Mouse (Mus musculus) hindbrain, embryonic 10.5 days (tissue): ENCODE data around the gene Map4k1. TPM values are rescaled to one million over a fixed set of nuclear protein-coding genes. Genes with fewer than 3 reads are reported as not detected.
A peak's percentile ranks its signal among the peaks of the same experiment; 100 is the strongest.
"Not testable (repeated sequence)": the region's sequence is repeated elsewhere in the genome, so short reads cannot be mapped to it uniquely, and the experiment has no call there.

Experiments
- DNase-seq: peaks from one replicate; pipeline ENCODE4 v3.0.0-alpha.2; 2017; ENCODE audit warnings: low spot score
- H3K27ac ChIP-seq: fragments of 300-500 bp; sonication (generic); 2 replicates; pipeline ENCODE4 v1.5.1; 2016; ENCODE audit warnings: mild to moderate bottlenecking, moderate library complexity
- H3K27me3 ChIP-seq: fragments of 300-500 bp; sonication (generic); 2 replicates; pipeline ENCODE4 v1.6.1; 2016; ENCODE audit warnings: mild to moderate bottlenecking; ENCODE audit not compliant: poor library complexity, insufficient read depth, severe bottlenecking
- H3K36me3 ChIP-seq: fragments of 300-500 bp; sonication (generic); 2 replicates; pipeline ENCODE4 v1.6.1; 2016; ENCODE audit warnings: mild to moderate bottlenecking, moderate library complexity
- H3K4me1 ChIP-seq: fragments of 300-500 bp; sonication (generic); replicated peaks from 2 replicates; pipeline ENCODE4 v1.6.1; 2016; ENCODE audit warnings: mild to moderate bottlenecking
- H3K4me3 ChIP-seq: fragments of 300-500 bp; sonication (generic); 2 replicates; pipeline ENCODE4 v1.5.1; 2016; ENCODE audit warnings: mild to moderate bottlenecking, moderate library complexity
- H3K9me3 ChIP-seq: fragments of 300-500 bp; sonication (generic); 2 replicates; pipeline ENCODE4 v1.6.1; 2016; ENCODE audit warnings: mild to moderate bottlenecking, moderate library complexity
- WGBS: fragments of 180-500 bp; shearing (Covaris S2); methylation state at CpG from one replicate; pipeline ENCODE4 v1.1.7; 2016; 5-methylcytosine and 5-hydroxymethylcytosine counted together
- polyA plus RNA-seq: library from polyadenylated mRNA; unstranded; fragments of >200 nt; fragmentation: Nextera tagmentation; extraction: Ambion mirVana; gene quantifications from 2 replicates; pipeline ENCODE4 v1.2.1, GENCODE M21; 2016

The Map4k1 gene
- polyA plus RNA-seq, 1 experiment from 2014 or later = 8.8 TPM

- H3K27ac ChIP-seq = no peak overlapping the region
- WGBS = 55% methylated on average over 1 of the region's 1 CpGs
- H3K4me1 ChIP-seq = peaks cover 82% of the 10 kb centered on the region
- no peak for DNase-seq
- peaks cover 16% of the 10 kb centered on the region for H3K36me3 ChIP-seq
- H3K9me3 ChIP-seq = no peaks in the 10 kb centered on the region
- peak overlapping the region; percentile 94; the same call in 1 of the 2 replicates for H3K4me3 ChIP-seq
- H3K27me3 ChIP-seq = no peaks in the 10 kb centered on the region
These were observed 23.1 kb upstream of the Map4k1 start for GRCm38 (mm10) chr7:28958770-28959169.

- peaks cover 74% of the 10 kb centered on the region for H3K4me1 ChIP-seq
- 59% methylated on average over 6 of the region's 6 CpGs for WGBS
- no peaks in the 10 kb centered on the region for H3K9me3 ChIP-seq
- peak overlapping the region; percentile 95 for H3K27ac ChIP-seq
- no peak for DNase-seq
- peaks cover 15% of the 10 kb centered on the region for H3K36me3 ChIP-seq
- peak overlapping the region; percentile 94 for H3K4me3 ChIP-seq
- no peaks in the 10 kb centered on the region for H3K27me3 ChIP-seq
These were observed 22.3 kb upstream of the Map4k1 start for GRCm38 (mm10) chr7:28959505-28960045.

DNA sequence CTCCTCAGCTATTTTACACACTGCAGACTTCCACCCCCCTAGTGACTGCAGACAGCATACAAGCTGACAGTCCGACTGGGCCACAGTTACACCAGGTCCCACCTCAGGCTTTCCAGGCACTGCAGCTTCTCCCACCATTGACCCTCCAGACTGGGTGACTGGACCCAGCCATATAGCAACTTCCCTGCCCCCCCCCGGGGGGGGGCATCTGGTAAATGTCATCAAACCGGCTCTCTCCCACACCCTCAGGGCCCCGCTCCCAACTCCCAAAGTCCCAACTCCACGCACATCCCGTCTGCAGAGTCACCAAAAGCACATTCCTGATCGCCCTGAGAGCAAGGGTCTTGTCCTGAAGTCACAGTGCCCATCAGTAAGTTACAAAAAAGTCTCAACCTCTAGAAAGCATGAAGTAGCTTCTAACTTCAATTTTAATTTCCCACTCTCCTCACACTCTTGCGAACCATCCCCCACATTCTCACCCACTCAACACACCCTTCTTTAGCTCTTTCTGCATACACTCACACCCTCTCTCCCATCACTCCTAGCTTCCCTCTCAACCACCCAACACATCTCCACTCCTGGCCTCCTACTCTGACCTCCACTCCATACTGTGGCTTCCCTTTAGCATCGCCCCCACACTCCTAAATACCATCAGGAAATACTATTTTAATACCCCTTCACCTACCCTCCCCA lies 21.4 kb upstream of the Map4k1 start:
- no peaks in the 10 kb centered on the region for H3K9me3 ChIP-seq

GRCm38 (mm10) chr7:28961584-28961926 lies 20.3 kb upstream of the Map4k1 start:
- Histone ChIP-seq H3K4me1 (peaks cover 60% of the 10 kb centered on the region), H3K27ac (peak overlapping the region; percentile 95), H3K9me3 (no peaks in the 10 kb centered on the region), H3K4me3 (peak overlapping the region; percentile 94), H3K36me3 (peaks cover 4% of the 10 kb centered on the region; the same call in 1 of the 2 replicates), H3K27me3 (no peaks in the 10 kb centered on the region)
- no peak for DNase-seq
- WGBS = 0% methylated on average over 7 of the region's 7 CpGs

More for the DNA sequence above, 21.4 kb upstream of the Map4k1 start:
- 35% methylated on average over 9 of the region's 9 CpGs for WGBS
- peak overlapping the region; percentile 94 for H3K4me3 ChIP-seq
- peak overlapping the region; percentile 95 for H3K27ac ChIP-seq
- H3K4me1 ChIP-seq = peaks cover 65% of the 10 kb centered on the region
- no peak for DNase-seq
- peaks cover 10% of the 10 kb centered on the region for H3K36me3 ChIP-seq
- H3K27me3 ChIP-seq = no peaks in the 10 kb centered on the region

DNA sequence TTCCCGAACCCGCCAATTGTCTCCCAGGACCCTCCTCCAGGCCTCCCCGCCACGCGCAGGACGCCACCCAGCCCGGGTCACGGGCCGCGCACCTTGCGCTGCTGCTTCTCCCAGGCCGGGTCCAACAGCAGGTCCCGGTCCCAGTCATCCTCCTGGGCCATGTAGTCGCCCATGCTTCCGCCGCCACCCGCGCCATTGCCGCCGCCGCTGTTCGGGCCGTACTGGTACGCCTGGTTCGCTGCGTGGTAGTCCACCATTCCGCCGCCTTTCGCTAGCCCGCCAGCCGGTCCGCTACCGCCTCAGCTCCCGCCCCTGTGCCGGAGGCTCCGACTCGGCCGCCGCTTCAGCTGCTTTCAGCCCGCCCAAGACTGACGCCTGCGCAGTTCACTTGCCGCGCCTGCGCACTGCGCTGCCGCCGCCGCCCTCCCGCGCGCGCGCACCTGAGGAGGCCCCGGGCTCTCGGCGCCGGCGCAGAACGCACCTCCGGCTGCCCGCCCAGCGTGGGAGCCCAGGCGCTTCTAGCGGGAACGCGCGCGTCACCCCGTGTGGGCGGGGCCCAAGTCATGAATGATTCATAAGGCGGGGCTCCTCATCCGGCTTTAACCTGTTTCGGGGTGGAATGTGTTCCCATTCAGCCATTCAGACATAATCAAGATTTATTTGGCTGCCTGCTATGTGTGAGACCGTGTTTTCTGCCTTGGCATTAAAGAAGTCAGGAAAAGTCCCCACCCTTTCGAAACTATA lies 19.8 kb upstream of the Map4k1 start, which contains the start of gene Actn4:
Gene Actn4, minus strand, starts transcription at position 414 of the 744 bp plus-strand sequence.
- Histone ChIP-seq H3K4me1 (peaks cover 55% of the 10 kb centered on the region), H3K27me3 (no peaks in the 10 kb centered on the region), H3K4me3 (peak within 1 kb of the TSS; percentile 94), H3K9me3 (no peaks in the 10 kb centered on the region), H3K36me3 (peaks cover 4% of the 10 kb centered on the region; the same call in 1 of the 2 replicates), H3K27ac (peak within 1 kb of the TSS; percentile 95)
- DNase-seq = peak; percentile 98
- WGBS = under 1% methylated on average over 76 of the region's 76 CpGs

- no peaks in the 10 kb centered on the region for H3K36me3 ChIP-seq
- H3K4me3 ChIP-seq = no peak overlapping the region
- peaks cover 42% of the 10 kb centered on the region for H3K4me1 ChIP-seq
- WGBS = 76% methylated on average over 3 of the region's 3 CpGs
- no peak for DNase-seq
- H3K27me3 ChIP-seq = no peaks in the 10 kb centered on the region
- peak overlapping the region; percentile 95; the same call in 1 of the 2 replicates for H3K27ac ChIP-seq
- H3K9me3 ChIP-seq = no peaks in the 10 kb centered on the region
These were observed 18.4 kb upstream of the Map4k1 start for GRCm38 (mm10) chr7:28963399-28963923.

- Histone ChIP-seq H3K9me3 (no peaks in the 10 kb centered on the region), H3K27ac (no peak overlapping the region), H3K4me1 (peaks cover 28% of the 10 kb centered on the region), H3K4me3 (no peak overlapping the region), H3K36me3 (peaks cover 13% of the 10 kb centered on the region), H3K27me3 (no peaks in the 10 kb centered on the region)
- 85% methylated on average over 5 of the region's 5 CpGs for WGBS
- no peak for DNase-seq
These were observed 16.5 kb upstream of the Map4k1 start for GRCm38 (mm10) chr7:28965346-28965840.

DNA sequence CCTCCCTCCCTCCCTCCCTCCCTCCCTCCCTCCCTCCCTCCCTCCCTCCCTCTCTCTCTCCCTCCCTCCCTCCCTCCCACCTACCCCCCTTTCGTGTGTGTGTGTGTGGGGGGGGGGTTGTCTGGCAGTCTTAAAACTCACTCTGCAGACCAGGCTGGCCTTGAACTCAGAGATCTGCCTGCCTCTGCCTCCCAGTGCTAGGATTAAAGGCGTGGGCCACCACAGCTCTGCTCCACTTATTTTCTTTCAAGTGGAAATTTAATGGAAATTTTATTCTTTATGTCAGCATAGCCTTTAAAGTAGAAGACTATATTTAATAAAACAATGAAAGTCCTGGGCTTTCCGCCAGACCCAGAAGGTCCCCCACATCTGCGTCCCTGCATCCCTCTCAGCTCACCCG lies 15.7 kb upstream of the Map4k1 start:
- no peak for DNase-seq
- H3K4me3 ChIP-seq = no peak overlapping the region
- WGBS = 86% methylated on average over 4 of the region's 5 CpGs
- no peaks in the 10 kb centered on the region for H3K27me3 ChIP-seq
- H3K9me3 ChIP-seq = no peaks in the 10 kb centered on the region
- no peak overlapping the region for H3K27ac ChIP-seq
- peaks cover 20% of the 10 kb centered on the region for H3K4me1 ChIP-seq
- peaks cover 21% of the 10 kb centered on the region for H3K36me3 ChIP-seq

- DNase-seq = no peak
- Histone ChIP-seq H3K36me3 (peaks cover 28% of the 10 kb centered on the region), H3K4me1 (peaks cover 17% of the 10 kb centered on the region), H3K27ac (no peak overlapping the region), H3K9me3 (no peaks in the 10 kb centered on the region), H3K27me3 (no peaks in the 10 kb centered on the region), H3K4me3 (no peak overlapping the region)
- 73% methylated on average over 4 of the region's 4 CpGs for WGBS
These were observed 14.9 kb upstream of the Map4k1 start for GRCm38 (mm10) chr7:28966751-28967505.

- peaks cover 39% of the 10 kb centered on the region for H3K36me3 ChIP-seq
- H3K27ac ChIP-seq, H3K9me3 ChIP-seq, H3K4me3 ChIP-seq, DNase-seq, H3K27me3 ChIP-seq, H3K4me1 ChIP-seq: not testable (repeated sequence)
- WGBS = 94% methylated on average over 8 of the region's 8 CpGs
These were observed 13.7 kb upstream of the Map4k1 start for GRCm38 (mm10) chr7:28968120-28968519.

- H3K4me1 ChIP-seq = peaks cover 5% of the 10 kb centered on the region; the same call in 1 of the 2 replicates
- WGBS = 90% methylated on average over 1 of the region's 1 CpGs
- peaks cover 50% of the 10 kb centered on the region for H3K36me3 ChIP-seq
- H3K27ac ChIP-seq = no peak overlapping the region
- no peak overlapping the region for H3K4me3 ChIP-seq
- no peak for DNase-seq
- H3K9me3 ChIP-seq = no peaks in the 10 kb centered on the region
- H3K27me3 ChIP-seq = no peaks in the 10 kb centered on the region
These were observed 12.6 kb upstream of the Map4k1 start for GRCm38 (mm10) chr7:28969271-28969670.
